Mouse (Mus musculus) megakaryocyte-erythroid progenitor cell, adult 5-6 weeks (primary cell): Measurements from ENCODE around the gene Ccdc177. TPM values are rescaled to one million over a fixed set of nuclear protein-coding genes. Genes with fewer than 3 reads are reported as not detected.

Experiments
- ATAC-seq: replicated peaks from 2 replicates; pipeline ENCODE4 v1.8.0; 2016; ENCODE audit warnings: mild to moderate bottlenecking, inconsistent platforms; ENCODE audit not compliant: severe bottlenecking, poor library complexity, low FRiP score, low TSS enrichment
- total RNA-seq, 2 experiments: library from RNA; stranded (forward) in 1 of 2; stranded (reverse) in 1 of 2; fragments of 200-1000, 215-1000 nt in 1 of 2; fragments of >200 nt in 1 of 2; fragmentation: Nextera tagmentation in 1 of 2; gene quantifications; 2 replicates each; pipeline ENCODE4 v1.2.3; 2014 to 2017

The Ccdc177 gene
- total RNA-seq, 2 experiments from 2014 or later = not detected

- ATAC-seq = no peak
These were observed 26.1 kb upstream of the Ccdc177 start for GRCm38 (mm10) chr12:80786591-80786990.

GRCm38 (mm10) chr12:80785597-80785996, 25.1 kb upstream of the Ccdc177 start:
- no peak for ATAC-seq

- no peak for ATAC-seq
These were observed 24.5 kb upstream of the Ccdc177 start for GRCm38 (mm10) chr12:80785005-80785404.

GRCm38 (mm10) chr12:80783889-80784288, 23.4 kb upstream of the Ccdc177 start:
- ATAC-seq = peak; percentile 68

- no peak for ATAC-seq
These were observed 22.4 kb upstream of the Ccdc177 start for GRCm38 (mm10) chr12:80782892-80783291.

- no peak for ATAC-seq
These were observed 21.7 kb upstream of the Ccdc177 start for GRCm38 (mm10) chr12:80782190-80782589.

- ATAC-seq = no peak
These were observed 19.3 kb upstream of the Ccdc177 start for GRCm38 (mm10) chr12:80779760-80780159.

GRCm38 (mm10) chr12:80778188-80778936, 17.9 kb upstream of the Ccdc177 start:
- peak; percentile 94 for ATAC-seq

- peak; percentile 54 for ATAC-seq
These were observed 15.7 kb upstream of the Ccdc177 start for GRCm38 (mm10) chr12:80776046-80776634.

- no peak for ATAC-seq
These were observed 14.3 kb upstream of the Ccdc177 start for GRCm38 (mm10) chr12:80774786-80775185.

- peak; percentile 83 for ATAC-seq
These were observed 9.2 kb upstream of the Ccdc177 start for GRCm38 (mm10) chr12:80769697-80770096.

GRCm38 (mm10) chr12:80764116-80764515, 3.6 kb upstream of the Ccdc177 start:
- no peak for ATAC-seq

- no peak for ATAC-seq
These were observed 2.5 kb upstream of the Ccdc177 start for GRCm38 (mm10) chr12:80762982-80763381.

GRCm38 (mm10) chr12:80759713-80760395, 633 bp downstream of the Ccdc177 start:
- no peak for ATAC-seq

- no peak for ATAC-seq
These were observed 1.1 kb downstream of the Ccdc177 start for GRCm38 (mm10) chr12:80759387-80759712.

- ATAC-seq = no peak
These were observed 1.7 kb downstream of the Ccdc177 start for GRCm38 (mm10) chr12:80758559-80759386.

- ATAC-seq = no peak
These were observed 2.5 kb downstream of the Ccdc177 start for GRCm38 (mm10) chr12:80757751-80758558.

GRCm38 (mm10) chr12:80751556-80751955, 8.9 kb downstream of the Ccdc177 start:
- no peak for ATAC-seq
